Mouse (Mus musculus) stomach, embryonic 14.5 days (tissue): ENCODE results near the gene Nr2f2. TPM values are rescaled to one million over a fixed set of nuclear protein-coding genes. Genes with fewer than 3 reads are reported as not detected.

ENCODE experiments used
- ATAC-seq: fragments of 200-750 bp; cut with Nextera tagmentation; 2 replicates; pipeline ENCODE4 v1.8.0; 2017; ENCODE audit warnings: low read depth, moderate TSS enrichment; ENCODE audit not compliant: insufficient number of reproducible peaks, insufficient read depth, low FRiP score
- H3K27ac ChIP-seq: fragments of 300-500 bp; sonication (generic); 2 replicates; pipeline ENCODE4 v1.5.1; 2014; ENCODE audit warnings: mild to moderate bottlenecking, low read length, moderate library complexity, mixed read lengths
- H3K27me3 ChIP-seq: fragments of 300-500 bp; sonication (generic); 2 replicates; pipeline ENCODE4 v1.6.1; 2014; ENCODE audit warnings: low read length, control low read depth, mixed read lengths; ENCODE audit not compliant: control insufficient read depth, insufficient read depth
- H3K36me3 ChIP-seq: fragments of 300-500 bp; sonication (generic); 2 replicates; pipeline ENCODE4 v1.6.1; 2014; ENCODE audit warnings: mild to moderate bottlenecking, control low read depth, low read length, moderate library complexity, mixed read lengths; ENCODE audit not compliant: control insufficient read depth, insufficient read depth
- H3K4me1 ChIP-seq: fragments of 300-500 bp; sonication (generic); 2 replicates; pipeline ENCODE4 v1.6.1; 2014; ENCODE audit warnings: low read length, control low read depth, mixed read lengths; ENCODE audit not compliant: control insufficient read depth, insufficient read depth
- H3K4me2 ChIP-seq: fragments of 300-500 bp; sonication (generic); replicated peaks from 2 replicates; pipeline ENCODE4 v1.6.1; 2014; ENCODE audit warnings: low read depth, low read length, control low read depth
- H3K4me3 ChIP-seq: fragments of 300-500 bp; sonication (generic); 2 replicates; pipeline ENCODE4 v1.5.1; 2014; ENCODE audit warnings: low read depth, low read length, control low read depth
- H3K9ac ChIP-seq: fragments of 300-500 bp; sonication (generic); replicated peaks from 2 replicates; pipeline ENCODE4 v1.6.1; 2014; ENCODE audit warnings: low read depth, mild to moderate bottlenecking, control low read depth, low read length, moderate library complexity, mixed read lengths
- H3K9me3 ChIP-seq: fragments of 300-500 bp; sonication (generic); 2 replicates; pipeline ENCODE4 v1.6.1; 2016; ENCODE audit warnings: low read depth, low read length, control low read depth; ENCODE audit not compliant: control insufficient read depth
- WGBS: fragments of 180-500 bp; shearing (Covaris S2); extraction: QIAGEN DNeasy Blood & Tissue Kit; methylation state at CpG from one replicate; pipeline ENCODE4 v1.1.7; 2014; 5-methylcytosine and 5-hydroxymethylcytosine counted together
- polyA plus RNA-seq: library from polyadenylated mRNA; unstranded; fragments of >200 nt; fragmentation: Nextera tagmentation; extraction: Ambion mirVana; gene quantifications from 2 replicates; pipeline ENCODE4 v1.2.1, GENCODE M21; 2014

The Nr2f2 gene
- polyA plus RNA-seq, 1 experiment from 2014 or later = 111 TPM

- no peaks in the 10 kb centered on the region for H3K4me1 ChIP-seq
- H3K9ac ChIP-seq = peak overlapping the region; percentile 100
- peak overlapping the region; percentile 100 for H3K27ac ChIP-seq
- peaks cover 27% of the 10 kb centered on the region for H3K36me3 ChIP-seq
- no peak for ATAC-seq
- H3K4me2 ChIP-seq = peak overlapping the region; percentile 82
- WGBS = 13% methylated on average over 3 of the region's 3 CpGs
- H3K27me3 ChIP-seq = no peaks in the 10 kb centered on the region
- H3K9me3 ChIP-seq = no peaks in the 10 kb centered on the region
- peak overlapping the region; percentile 90 for H3K4me3 ChIP-seq
Observed at GRCm38 (mm10) chr7:70356691-70357515, 9.6 kb downstream of the Nr2f2 start.

DNA sequence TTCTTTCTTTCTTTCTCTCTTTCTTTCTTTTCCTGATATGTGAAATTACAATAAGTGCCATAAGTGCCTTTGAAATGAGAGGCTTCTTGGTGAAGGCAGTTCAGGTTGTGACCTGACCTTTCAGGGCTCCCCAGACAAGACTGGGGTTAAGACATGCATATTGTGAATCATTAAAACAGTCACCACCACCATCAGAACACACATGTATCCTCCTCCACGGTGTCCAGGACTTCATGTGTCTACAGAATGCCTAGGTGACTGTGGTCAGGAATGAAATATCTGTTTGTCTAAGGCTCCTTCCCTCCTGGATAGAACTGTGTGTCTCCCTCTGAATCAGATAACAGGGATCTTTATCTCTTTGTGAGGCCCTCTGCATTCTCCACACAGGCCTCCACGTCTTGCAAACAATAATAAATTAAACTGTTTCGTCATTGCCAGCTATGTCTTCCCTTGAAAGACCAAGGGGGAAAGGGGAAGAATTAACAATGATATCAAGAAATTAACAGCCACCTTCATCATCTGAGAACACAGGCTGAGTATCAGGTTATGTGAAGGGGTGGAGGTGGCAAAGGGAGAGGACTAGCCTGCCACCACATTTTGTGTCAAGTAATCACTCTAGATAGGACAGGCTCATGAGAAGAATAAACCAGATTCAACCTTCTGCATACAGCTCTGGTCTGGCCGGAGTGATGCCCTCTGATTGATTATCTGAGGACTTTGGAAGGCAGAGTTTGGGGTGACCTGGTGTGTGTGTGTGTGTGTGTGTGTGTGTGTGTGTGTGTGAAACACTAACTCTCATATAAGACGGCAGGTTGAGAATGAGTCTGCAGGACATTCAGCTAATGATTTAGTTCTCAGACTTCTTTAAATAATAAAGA, 10.6 kb downstream of the Nr2f2 start:
- 17% methylated on average over 5 of the region's 5 CpGs for WGBS
- Histone ChIP-seq H3K27ac (peak overlapping the region; percentile 100), H3K36me3 (peaks cover 27% of the 10 kb centered on the region), H3K9me3 (no peaks in the 10 kb centered on the region), H3K4me1 (no peaks in the 10 kb centered on the region), H3K4me3 (peak overlapping the region; percentile 90), H3K4me2 (peak overlapping the region; percentile 82), H3K9ac (peak overlapping the region; percentile 100), H3K27me3 (no peaks in the 10 kb centered on the region)
- no peak for ATAC-seq

- Histone ChIP-seq H3K36me3 (peaks cover 27% of the 10 kb centered on the region), H3K9ac (peak overlapping the region; percentile 100)
- 18% methylated on average over 2 of the region's 2 CpGs for WGBS
Observed at GRCm38 (mm10) chr7:70355357-70355620, 11.2 kb downstream of the Nr2f2 start.

GRCm38 (mm10) chr7:70354606-70355356, 11.8 kb downstream of the Nr2f2 start:
- Histone ChIP-seq H3K9me3 (no peaks in the 10 kb centered on the region), H3K4me1 (peaks cover 6% of the 10 kb centered on the region; the same call in 1 of the 2 replicates), H3K4me3 (peak overlapping the region; percentile 90), H3K27ac (peak overlapping the region; percentile 100), H3K9ac (peak overlapping the region; percentile 100), H3K36me3 (peaks cover 27% of the 10 kb centered on the region), H3K4me2 (peak overlapping the region; percentile 82), H3K27me3 (no peaks in the 10 kb centered on the region)
- WGBS = 19% methylated on average over 13 of the region's 14 CpGs
- ATAC-seq = peak; percentile 30

More at GRCm38 (mm10) chr7:70355357-70355620, 11.2 kb downstream of the Nr2f2 start:
- no peak for ATAC-seq
- Histone ChIP-seq H3K4me3 (peak overlapping the region; percentile 90), H3K4me2 (peak overlapping the region; percentile 82), H3K27ac (peak overlapping the region; percentile 100), H3K4me1 (peaks cover under 1% of the 10 kb centered on the region; the same call in 1 of the 2 replicates), H3K9me3 (no peaks in the 10 kb centered on the region), H3K27me3 (no peaks in the 10 kb centered on the region)

- Histone ChIP-seq H3K4me1 (peaks cover 20% of the 10 kb centered on the region; the same call in 1 of the 2 replicates), H3K4me2 (peak overlapping the region; percentile 78), H3K27me3 (no peaks in the 10 kb centered on the region), H3K9ac (peak overlapping the region; percentile 86), H3K4me3 (peak overlapping the region; percentile 58), H3K9me3 (no peaks in the 10 kb centered on the region), H3K36me3 (peaks cover 27% of the 10 kb centered on the region), H3K27ac (peak overlapping the region; percentile 98)
- 2% methylated on average over 4 of the region's 4 CpGs for WGBS
- ATAC-seq = no peak
Observed at GRCm38 (mm10) chr7:70353151-70353550, 13.4 kb downstream of the Nr2f2 start.

GRCm38 (mm10) chr7:70352617-70353016, 13.9 kb downstream of the Nr2f2 start:
- Histone ChIP-seq H3K36me3 (peaks cover 22% of the 10 kb centered on the region), H3K27me3 (no peaks in the 10 kb centered on the region), H3K9me3 (no peaks in the 10 kb centered on the region), H3K4me2 (peak overlapping the region; percentile 78), H3K4me1 (peaks cover 26% of the 10 kb centered on the region; the same call in 1 of the 2 replicates), H3K9ac (peak overlapping the region; percentile 86), H3K4me3 (peak overlapping the region; percentile 58), H3K27ac (peak overlapping the region; percentile 98)
- ATAC-seq = no peak
- WGBS = 16% methylated on average over 3 of the region's 3 CpGs

DNA sequence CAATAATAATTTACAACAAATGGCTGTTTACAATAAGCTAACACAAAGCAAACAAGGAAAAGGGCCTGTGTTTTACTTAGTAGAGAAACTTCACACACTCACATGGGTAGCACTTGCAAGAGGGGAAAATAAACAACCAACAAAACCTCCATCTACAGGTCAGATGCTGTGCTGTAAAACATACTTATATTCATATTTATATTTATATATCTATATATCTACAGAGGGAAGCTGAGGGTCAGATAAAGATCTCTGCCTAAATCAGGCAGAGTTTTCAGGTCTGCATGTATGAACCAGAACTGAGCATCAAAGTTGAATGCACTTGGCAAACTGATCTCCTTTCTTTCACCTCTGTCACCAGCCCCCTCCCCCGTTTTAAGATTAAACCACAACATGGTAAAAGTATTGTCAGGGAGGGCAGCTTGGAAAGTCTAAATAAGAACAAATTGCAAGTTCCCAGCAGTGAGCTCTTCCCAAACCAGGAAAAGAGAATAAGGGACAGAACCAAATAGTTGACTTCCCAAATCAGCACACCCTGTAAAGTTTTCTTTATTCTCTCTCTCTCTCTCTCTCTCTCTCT, 14.5 kb downstream of the Nr2f2 start:
- H3K36me3 ChIP-seq = peaks cover 17% of the 10 kb centered on the region; the same call in 1 of the 2 replicates
- no peaks in the 10 kb centered on the region for H3K9me3 ChIP-seq
- no peaks in the 10 kb centered on the region for H3K27me3 ChIP-seq

More for the DNA sequence above, 14.5 kb downstream of the Nr2f2 start:
- H3K4me2 ChIP-seq = peak overlapping the region; percentile 78
- H3K9ac ChIP-seq = peak overlapping the region; percentile 86
- ATAC-seq = no peak
- peak overlapping the region; percentile 58 for H3K4me3 ChIP-seq
- peak overlapping the region; percentile 98 for H3K27ac ChIP-seq
- H3K4me1 ChIP-seq = peaks cover 31% of the 10 kb centered on the region; the same call in 1 of the 2 replicates
- WGBS = 0% methylated on average over 1 of the region's 1 CpGs
